15 mouse cellular contexts compared by ENCODE assay signal in the genomic region with DNA sequence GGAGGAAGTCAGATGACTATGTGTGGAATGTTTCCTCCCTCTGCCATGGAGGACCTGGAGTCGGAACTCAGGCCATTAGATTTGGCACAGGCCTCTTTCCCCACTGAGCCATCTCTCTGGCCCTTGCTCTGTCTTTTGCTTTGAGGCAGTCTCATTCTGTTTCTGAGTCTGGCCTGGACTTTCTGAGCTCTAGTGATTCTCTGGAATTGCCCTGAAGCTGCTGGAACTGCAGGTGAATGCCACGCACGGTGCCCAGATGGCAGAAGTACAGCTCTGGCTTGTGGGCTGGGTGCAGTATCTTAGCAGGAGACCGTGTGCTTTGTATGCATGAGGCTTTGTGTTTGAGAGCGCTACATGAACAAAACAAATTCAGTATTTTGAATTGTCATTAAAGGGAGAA. TPM values are rescaled to one million over a fixed set of nuclear protein-coding genes. Genes with fewer than 3 reads are reported as not detected.
DNase-seq lines count a peak whose midpoint lies in the region; TF ChIP-seq lines count a peak whose summit lies in the region.
"Had no signal": no experiment of that assay in that cellular context is flagged by ENCODE, and none has a peak within 500 bp of the region (broad histone marks: within the 10 kb centered on the region; RNA-seq: fewer than 3 reads in every experiment).

No protein-coding gene starts in this region.

- 39% methylated on average over 5 of the region's 5 CpGs for WGBS in kidney, adult 2 months

- H3K27me3 ChIP-seq in kidney, adult 2 months (replicated peaks; ENCODE audit: control insufficient read depth, insufficient read depth, low read length) = no peaks in the 10 kb centered on the region
- H3K27me3 ChIP-seq: forebrain, embryonic 13.5 days; hindbrain, embryonic 13.5 days had no signal

- no peak for TF ChIP-seq POLR2A in kidney, adult 2 months (IDR thresholded peaks at IDR 0.05; ENCODE audit: low read depth, low read length)

- H3K4me1 ChIP-seq in kidney, adult 2 months (ENCODE audit: control insufficient read depth, insufficient read depth, low read length) = peaks cover 22% of the 10 kb centered on the region

- H3K27ac ChIP-seq in kidney, adult 2 months (ENCODE audit: insufficient read depth, low read depth, low read length) = peak overlapping the region; percentile 95
- H3K27ac ChIP-seq: forebrain, embryonic 13.5 days; hindbrain, embryonic 13.5 days; liver, embryonic 14.5 days had no signal

- no peaks in the 10 kb centered on the region for H3K36me3 ChIP-seq in kidney, adult 2 months (ENCODE audit: control insufficient read depth, insufficient read depth, low read length)
- H3K36me3 ChIP-seq: hindbrain, embryonic 13.5 days had no signal

- DNase-seq in Muller cell, postnatal 12 days (ENCODE audit: inconsistent ontology term) = peak; percentile 43
- peak; percentile 39 for DNase-seq in brain, adult 2 months (ENCODE audit: low read depth, low spot score)
- DNase-seq in kidney, adult 2 months = peak; percentile 88
- peak; percentile 54 for DNase-seq in kidney, postnatal 10 days
- no peak for DNase-seq in embryo, embryonic 10 days (ENCODE audit: low spot score)
- DNase-seq in left cerebral cortex, postnatal 4 days = no peak
- no peak for DNase-seq in gastrocnemius, postnatal 25 days
- DNase-seq: adrenal gland, adult 2 months; cerebellum, adult 9-11 months; heart, postnatal 10 days; thymus, postnatal 25 days had no signal

- no peak for TF ChIP-seq CTCF in kidney, adult 2 months (conservative IDR thresholded peaks at IDR 0.05; ENCODE audit: insufficient read depth, insufficient read length, low read depth, low read length)

- intact Hi-C loops in left cerebral cortex, postnatal 4 days (cut with DNase I) = no loop called here

- H3K4me3 ChIP-seq in kidney, adult 2 months (ENCODE audit: insufficient read depth, low read depth, low read length) = no peak overlapping the region
- H3K4me3 ChIP-seq: erythroblast, embryonic 14.5 days; forebrain, embryonic 13.5 days; hindbrain, embryonic 13.5 days had no signal

RNA-seq across cellular contexts. Expression of gene Myo6, which starts 5.9 kb away (rescaled TPM):
- 75.7 and 76.4 TPM in 2 replicates for polyA plus RNA-seq in kidney, adult 2 months (2012; rRNA removed)
- 10 to 100 TPM; 41.7 to 41.8 TPM for total RNA-seq in left cerebral cortex, postnatal 4 days (2021)
- total RNA-seq in gastrocnemius, postnatal 25 days (2021) = 1 to 10 TPM; 7.5 to 8.1 TPM

Comparison
In these comparisons a context has a peak if more than half of its experiments do, and no peak if none do; other contexts are left out.
1. DNase-seq: peak in Muller cell, postnatal 12 days (single experiment), brain, adult 2 months (single experiment), kidney, adult 2 months (single experiment) and kidney, postnatal 10 days (single experiment); none in embryo, embryonic 10 days (single experiment), left cerebral cortex, postnatal 4 days (single experiment) and gastrocnemius, postnatal 25 days (single experiment).
2. RNA of gene Myo6, which starts 5.9 kb away (total RNA-seq): 41.7 to 41.8 TPM in left cerebral cortex, postnatal 4 days; 7.5 to 8.1 TPM in gastrocnemius, postnatal 25 days; every median in the first group is over 4 times any median in the second.